17 mouse cellular contexts compared by ENCODE assay signal in the genomic region with DNA sequence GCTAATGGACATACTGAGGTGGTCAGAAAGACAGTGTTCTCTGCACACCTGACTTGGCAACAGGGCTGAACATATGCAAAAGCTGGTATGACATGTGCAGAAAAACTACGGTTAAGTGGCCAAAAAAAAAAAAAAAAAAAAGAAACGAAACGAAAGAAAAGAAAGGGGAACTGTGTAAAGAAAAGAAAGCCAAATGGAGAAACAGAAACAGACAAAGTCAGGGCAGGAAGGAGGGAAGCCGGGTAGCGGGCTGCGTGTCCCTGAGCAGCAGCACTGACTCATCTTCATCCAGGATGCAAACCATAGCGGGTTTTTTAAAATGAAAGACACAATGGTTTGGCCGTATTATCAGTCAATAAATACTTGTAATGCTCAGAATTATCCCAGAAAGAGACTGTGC.
"Had no signal": no experiment of that assay in that cellular context is flagged by ENCODE, and none has a peak within 500 bp of the region (broad histone marks: within the 10 kb centered on the region; RNA-seq: fewer than 3 reads in every experiment).

No protein-coding gene starts in this region.

- ATAC-seq: liver, postnatal 0 days; lung, postnatal 0 days; midbrain, embryonic 15.5 days had no signal

- H3K9me3 ChIP-seq: kidney, embryonic 15.5 days; midbrain, embryonic 12.5 days; midbrain, embryonic 15.5 days; neural tube, embryonic 13.5 days; stomach, embryonic 15.5 days had no signal

- H3K27ac ChIP-seq: kidney, embryonic 15.5 days; liver, embryonic 14.5 days; midbrain, embryonic 12.5 days; midbrain, embryonic 15.5 days; neural tube, embryonic 13.5 days; stomach, embryonic 15.5 days had no signal

- H3K4me2 ChIP-seq: kidney, embryonic 15.5 days; lung, embryonic 14.5 days; midbrain, embryonic 12.5 days; midbrain, embryonic 15.5 days; neural tube, embryonic 13.5 days; stomach, embryonic 15.5 days had no signal

- DNase-seq: kidney, adult 11 months; kidney, adult 8-10 months; kidney, postnatal 10 days; kidney, postnatal 36 days; liver, postnatal 0 days; lung, embryonic 14.5 days; retina, postnatal 1 day; right cerebral cortex, postnatal 25 days; thymus, postnatal 25 days had no signal

- H3K27me3 ChIP-seq: kidney, embryonic 15.5 days; midbrain, embryonic 12.5 days; midbrain, embryonic 15.5 days; neural tube, embryonic 13.5 days; stomach, embryonic 15.5 days had no signal

- H3K4me1 ChIP-seq: kidney, embryonic 15.5 days; midbrain, embryonic 12.5 days; midbrain, embryonic 15.5 days; neural tube, embryonic 13.5 days; stomach, embryonic 15.5 days had no signal

- H3K9ac ChIP-seq: kidney, embryonic 15.5 days; liver, embryonic 14.5 days; liver, postnatal 0 days; lung, embryonic 14.5 days; midbrain, embryonic 12.5 days; midbrain, embryonic 15.5 days; neural tube, embryonic 13.5 days; stomach, embryonic 15.5 days had no signal

- H3K4me3 ChIP-seq: kidney, embryonic 15.5 days; midbrain, embryonic 12.5 days; midbrain, embryonic 15.5 days; myocyte; neural tube, embryonic 13.5 days; stomach, embryonic 15.5 days had no signal
